Mouse (Mus musculus): ENCODE measurements around the gene Agap3.

DNA sequence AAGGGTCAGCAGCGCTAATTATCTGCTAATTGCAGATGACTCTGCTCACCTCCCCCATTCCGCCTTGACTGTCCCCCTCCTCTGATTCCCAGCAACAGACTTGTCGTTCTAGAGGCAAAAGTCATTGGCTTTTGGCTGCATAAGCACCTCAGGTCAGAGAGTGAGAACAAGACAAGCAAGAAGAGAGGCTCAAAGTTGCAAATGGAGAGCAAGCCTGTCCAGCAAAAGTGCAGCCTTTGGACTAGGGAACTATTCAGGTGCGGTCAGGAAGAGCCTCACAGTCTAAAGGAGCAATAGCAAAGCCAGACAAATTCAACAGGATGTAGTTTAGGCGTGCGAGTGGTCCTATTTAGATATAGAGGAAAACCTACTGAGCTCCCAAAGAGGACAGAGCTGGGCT lies 75.8 kb downstream of the Agap3 start:
- no peak for TF ChIP-seq CTCF (IDR thresholded peaks at IDR 0.05; ENCODE audit: low read depth)
- no peak for TF ChIP-seq EP300 (optimal IDR thresholded peaks at IDR 0.05)

All from stomach, postnatal 0 days (tissue).